Mouse (Mus musculus) embryo, embryonic 10 days (tissue): ENCODE results near the gene Nfkbiz.
A peak's percentile ranks its signal among the peaks of the same experiment; 100 is the strongest.
"Not testable (repeated sequence)": the region's sequence is repeated elsewhere in the genome, so short reads cannot be mapped to it uniquely, and the experiment has no call there.

Experiments used
- DNase-seq: peaks from one replicate; pipeline ENCODE4 v3.0.0-alpha.2; 2015; ENCODE audit warnings: low spot score

Gene Nfkbiz

DNA sequence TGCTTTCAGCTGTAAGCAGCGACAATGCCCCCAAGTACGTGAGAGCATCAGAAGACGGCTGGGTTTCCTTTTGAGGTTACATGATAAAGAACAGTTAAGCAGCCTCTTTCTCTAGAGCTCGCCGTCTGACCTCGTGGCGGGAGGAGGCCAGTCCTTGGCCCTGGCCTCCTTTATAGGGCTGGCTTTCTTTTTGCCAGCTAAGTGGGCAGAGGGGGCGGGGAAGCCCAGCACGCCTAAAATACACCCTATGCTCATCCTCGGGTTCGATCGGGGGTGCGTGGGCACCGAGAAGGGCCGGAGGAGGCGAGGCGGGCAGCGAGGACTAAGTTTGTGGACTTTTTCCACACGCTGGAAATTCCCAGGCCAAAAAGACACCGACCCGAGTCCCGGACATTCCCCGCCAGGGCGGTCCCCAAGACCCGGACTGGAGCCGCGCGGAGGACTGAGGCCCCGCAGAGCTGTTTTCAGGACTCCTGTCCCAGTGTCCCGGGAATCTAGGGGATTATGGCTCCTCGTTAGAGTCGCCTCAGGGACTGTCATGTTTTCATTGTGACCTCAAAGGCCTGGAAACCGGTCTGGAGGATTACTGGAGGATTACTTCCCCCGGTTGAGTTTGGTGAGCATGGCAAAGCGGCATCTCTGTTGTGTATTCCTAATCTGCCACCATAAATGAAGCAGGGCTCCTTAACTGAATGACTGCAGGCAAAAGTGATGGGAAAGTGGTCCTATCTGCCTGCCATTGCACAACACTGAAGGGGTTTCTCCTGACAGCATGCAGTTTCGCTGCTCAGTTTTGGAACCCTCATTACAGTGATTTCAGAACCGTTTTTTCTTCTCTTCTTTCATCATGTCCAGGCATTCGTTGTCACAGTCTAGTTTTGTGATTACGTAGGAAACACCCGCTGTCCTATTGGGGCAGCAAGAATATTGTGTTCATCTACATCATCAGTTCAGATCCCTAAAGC lies at the start of gene Nfkbiz:
Nfkbiz (minus strand) TSS at position 390 of the 965 bp plus-strand sequence.
- peak; percentile 85 for DNase-seq

DNA sequence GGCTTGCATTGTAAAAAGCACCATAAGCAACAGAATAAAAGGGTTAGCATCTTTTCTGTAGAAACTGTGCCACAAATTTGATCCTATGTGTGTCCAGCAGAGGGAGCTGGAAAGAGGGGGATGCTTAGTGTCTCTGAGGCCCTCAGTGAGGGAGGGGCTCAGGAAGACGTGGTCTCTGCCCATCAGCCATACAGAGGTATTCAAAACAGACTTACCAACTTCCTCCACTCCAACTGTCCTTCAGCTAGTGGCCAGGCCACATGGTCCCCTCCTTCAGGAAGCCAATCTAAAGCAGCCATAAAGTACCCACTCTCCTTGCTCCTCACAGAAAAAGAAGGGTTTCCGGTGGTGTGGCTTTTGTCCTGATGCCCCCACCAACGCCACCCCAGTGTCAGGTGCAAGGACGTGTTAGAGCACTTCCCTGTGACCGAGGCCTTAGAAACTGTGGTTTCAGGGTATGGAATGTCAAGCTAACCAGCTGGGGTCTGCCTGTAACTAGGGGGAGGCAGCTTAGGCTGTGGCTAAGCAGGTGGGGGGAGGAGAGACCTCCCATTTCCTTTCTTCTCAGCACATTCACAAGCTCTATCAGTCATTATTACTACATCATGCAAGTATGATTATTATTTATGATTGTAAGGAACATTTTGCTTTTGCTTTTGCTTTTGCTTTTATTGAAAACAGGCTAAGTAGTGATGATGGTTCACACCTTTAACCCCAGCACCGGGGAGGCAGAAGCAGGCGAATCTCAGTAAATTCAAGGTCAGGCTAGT lies 49.3 kb upstream of the Nfkbiz start:
- DNase-seq = peak; percentile 42

DNA sequence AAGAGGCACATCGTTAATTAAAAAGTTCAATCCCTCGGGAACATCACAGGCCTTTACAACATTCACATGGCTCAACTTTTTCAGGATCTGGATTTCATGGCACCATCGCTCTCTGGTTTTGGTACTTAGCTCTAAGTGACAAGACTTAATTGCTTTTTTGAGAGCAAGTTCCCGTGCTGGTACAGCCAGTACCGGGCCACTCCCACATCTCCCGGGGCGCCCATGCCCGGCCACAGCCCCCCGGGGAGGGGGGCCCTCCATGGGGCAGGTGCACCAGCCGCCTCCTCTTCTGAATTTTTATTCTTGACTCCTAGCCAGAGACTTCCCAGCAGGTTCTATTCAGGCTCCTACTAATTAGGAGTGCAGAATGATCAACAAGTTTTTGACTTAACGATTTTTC lies 45.5 kb upstream of the Nfkbiz start:
- DNase-seq = no peak

DNA sequence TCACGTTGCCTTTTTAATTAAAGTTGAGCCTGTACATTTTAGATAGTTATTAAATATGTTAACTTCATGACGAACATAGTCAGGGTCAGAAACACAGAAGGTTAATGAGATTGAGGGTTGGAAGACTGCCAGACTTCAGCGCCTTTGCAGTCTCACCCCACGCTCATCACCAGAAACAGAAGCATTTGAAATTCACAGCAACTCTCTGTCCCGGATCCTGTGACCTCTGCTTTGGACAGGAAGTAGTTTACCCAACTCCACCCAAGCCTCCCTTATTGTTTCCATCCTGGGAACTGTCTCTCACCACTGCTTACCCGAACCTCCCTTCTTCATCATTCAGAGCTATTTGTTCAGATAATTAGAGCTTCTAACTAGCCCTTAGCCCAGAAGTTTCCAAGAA lies 37.3 kb upstream of the Nfkbiz start:
- no peak for DNase-seq

DNA sequence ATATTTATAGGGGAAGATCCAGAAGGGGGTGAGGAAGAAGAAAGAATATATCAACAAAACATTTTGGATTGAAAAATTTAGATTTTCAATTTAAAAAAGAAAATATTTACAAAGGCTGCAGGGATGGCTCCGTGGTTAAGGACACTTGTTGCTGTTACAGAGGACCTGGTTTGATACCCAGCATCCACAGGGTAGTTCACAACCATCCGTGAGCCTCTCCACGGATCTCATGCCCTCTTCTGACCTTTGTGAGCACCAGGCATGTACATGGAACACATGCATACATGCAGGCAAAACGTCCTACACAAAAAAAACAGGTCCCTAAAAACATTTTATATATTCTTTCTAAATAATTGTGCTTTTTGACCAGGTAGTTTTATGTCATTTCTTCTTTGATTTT lies 25.1 kb upstream of the Nfkbiz start:
- no peak for DNase-seq

DNA sequence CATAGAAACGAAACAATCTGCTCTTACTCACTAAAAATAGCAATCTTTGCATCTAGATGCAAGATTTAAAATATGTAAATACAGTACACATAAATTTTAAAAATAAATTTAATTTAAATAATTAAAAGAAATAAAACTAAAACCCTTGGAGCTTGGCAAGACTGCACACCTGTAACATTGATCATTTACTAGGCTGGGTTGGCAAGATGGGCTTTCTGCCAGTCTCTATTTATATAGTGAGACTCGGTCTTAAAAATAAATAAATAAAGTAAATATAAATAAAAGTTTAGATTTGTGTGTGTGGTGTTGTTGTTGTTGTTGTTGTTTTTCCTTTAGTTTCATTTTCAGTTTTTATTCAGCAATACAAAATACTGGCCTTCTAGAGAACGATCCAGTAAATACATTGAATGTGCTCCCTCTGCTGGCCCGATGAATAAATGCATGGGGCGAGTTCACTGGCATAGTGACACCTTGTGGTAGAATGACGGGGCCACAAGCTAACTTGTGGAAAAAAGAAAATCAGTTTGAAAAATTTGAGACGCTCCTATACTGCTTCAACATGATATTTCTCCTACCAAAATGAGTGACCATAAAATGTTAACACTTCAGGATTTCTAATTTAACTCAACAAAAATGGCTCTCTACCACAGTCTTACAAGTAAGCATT lies 24.6 kb upstream of the Nfkbiz start:
- peak; percentile 76 for DNase-seq

DNA sequence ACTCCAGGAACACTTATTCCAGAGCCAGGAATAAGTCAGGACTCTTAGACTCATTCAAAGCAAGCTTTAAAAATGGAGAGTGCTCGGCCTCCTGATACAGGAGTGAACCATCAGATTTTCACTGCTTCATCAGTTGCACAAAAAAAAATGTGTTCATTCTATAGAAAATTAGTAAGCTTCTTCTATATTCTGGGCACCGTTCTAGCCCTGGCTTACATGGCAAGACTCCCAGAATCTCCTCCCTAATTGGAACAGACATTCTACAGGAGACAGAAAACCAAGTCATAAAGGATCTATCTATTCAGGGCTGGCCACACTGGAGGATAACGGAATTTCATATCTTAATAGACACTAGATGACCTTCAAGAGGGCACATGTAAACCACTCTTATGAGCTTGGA lies 22.4 kb upstream of the Nfkbiz start:
- DNase-seq = no peak

DNA sequence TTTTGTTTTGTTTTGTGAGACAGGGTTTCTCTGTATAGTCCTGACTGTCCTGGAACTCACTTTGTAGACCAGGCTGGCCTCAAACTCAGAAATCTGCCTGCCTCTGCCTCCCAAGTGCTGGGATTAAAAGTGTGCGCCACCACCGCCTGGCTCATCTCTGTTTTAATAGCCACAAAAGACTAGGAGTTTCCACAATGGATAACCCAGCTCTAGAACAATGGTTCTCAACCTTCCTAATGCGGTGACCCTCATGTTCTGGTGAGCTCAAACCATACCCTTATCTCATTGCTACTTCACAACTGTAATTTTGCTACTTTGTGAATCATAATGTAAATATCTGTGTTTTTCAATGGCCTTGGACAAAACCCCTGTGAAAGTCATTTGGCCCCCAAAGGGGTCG lies 20.7 kb upstream of the Nfkbiz start:
- not testable (repeated sequence) for DNase-seq

DNA sequence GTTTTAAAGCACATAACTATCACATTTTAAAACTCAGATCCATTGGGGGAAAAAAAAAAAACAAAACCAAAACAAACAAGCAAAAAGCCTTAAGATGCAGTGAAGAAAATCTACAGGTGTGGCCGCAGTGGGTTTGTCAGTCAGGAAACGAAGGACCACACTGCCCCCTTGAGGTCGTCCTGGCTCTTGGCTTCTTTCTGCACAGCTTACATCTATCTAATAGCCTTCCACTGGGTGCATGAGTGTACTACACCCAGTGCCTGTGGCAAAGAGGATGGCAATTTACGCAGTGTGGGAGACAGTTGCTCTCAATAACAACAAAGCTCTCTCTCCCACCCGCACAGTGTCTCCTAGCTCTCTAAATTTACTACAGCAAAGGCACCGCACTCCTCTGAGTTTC lies 19.8 kb upstream of the Nfkbiz start:
- peak; percentile 79 for DNase-seq

DNA sequence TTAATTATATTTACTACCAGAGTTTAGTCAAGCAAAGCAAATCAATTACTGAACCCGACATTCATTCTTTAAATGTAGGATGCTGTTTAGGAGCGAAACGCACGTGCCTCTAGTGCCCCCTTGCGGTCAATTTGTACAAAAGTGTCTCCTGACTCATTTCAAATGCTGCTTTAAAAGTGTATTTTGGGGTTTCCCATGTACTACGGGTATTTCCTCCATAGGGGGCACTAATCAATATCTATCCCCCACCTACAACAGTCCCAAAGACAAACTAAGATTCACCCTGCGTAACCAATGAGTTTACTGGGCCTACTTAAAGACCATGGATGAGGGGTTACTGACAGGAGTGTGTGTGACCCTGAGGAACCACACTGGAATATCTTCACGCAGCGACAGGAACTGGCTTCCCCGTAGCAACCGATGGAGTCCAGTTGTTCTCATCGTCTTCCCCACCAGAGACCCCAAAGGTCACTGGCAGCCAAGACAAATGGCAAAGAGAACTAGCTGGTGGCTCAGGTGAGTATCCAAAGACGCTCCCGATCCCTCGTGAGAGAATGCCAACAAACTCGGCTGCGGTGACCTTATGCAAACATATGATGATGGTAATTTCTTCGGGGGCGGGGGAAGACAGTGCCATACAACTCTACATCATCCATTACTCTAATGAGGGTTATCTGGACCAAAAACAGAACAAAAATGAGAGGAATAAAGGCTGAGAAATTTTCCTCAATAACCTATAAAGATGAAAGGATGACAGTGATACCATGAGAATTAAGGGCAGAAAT lies 14.4 kb upstream of the Nfkbiz start:
- peak; percentile 92 for DNase-seq

DNA sequence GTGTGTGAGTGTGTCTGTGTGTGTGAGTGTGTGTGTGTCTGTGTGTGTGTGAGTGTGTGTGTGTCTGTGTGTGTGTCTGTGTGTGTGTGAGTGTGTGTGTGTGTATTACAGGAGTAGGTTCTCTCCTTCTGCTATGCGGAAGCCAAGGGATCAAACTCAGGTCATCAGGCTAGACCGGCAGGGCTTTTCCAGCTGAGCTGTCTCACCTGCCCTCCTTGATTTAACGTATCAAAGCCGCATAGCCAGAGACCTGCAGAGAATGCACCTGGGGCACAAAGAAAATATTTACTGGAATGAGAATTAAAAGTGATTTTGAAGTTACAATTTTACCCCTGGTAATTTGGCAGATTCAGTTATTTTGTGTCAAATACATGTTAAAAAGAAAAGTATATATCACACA lies 13.8 kb upstream of the Nfkbiz start:
- DNase-seq = no peak

DNA sequence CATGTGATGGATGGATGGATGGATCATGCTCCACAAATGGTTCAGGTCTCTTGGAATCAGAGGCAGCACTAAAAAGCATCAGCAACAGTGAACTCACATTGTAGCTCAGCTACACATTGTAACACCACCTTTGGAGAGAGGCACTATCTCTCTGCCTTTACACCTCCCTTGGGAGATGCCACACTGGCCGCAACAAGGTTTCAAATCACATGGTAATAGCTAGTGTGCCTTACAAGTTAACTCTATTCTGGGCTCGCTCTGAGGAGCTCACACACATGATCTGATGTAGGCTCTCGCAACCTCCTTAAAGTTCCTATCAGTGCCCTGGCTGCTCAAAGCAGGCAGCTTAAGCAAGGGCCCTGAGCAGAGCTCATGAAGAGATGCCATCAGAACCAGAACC lies 11.8 kb upstream of the Nfkbiz start:
- no peak for DNase-seq

DNA sequence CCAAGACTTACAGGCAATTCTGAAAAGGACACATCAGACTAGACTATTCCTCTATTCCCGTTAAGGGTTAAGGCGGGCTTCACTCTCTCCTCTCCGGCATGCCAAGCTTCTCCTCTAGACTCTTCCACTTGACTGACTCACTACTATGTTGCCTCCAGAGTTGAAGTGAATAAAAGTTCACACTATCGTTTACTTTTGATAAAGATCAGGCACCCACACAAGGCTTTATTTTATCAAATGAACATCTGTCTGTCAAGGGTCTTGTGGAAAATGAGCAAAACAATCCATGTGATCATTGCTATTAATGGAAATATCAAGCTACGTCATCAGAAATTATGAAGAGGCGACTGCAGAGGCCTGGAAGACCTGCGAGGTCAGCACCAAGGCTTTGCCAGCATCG lies 9.0 kb upstream of the Nfkbiz start:
- no peak for DNase-seq

DNA sequence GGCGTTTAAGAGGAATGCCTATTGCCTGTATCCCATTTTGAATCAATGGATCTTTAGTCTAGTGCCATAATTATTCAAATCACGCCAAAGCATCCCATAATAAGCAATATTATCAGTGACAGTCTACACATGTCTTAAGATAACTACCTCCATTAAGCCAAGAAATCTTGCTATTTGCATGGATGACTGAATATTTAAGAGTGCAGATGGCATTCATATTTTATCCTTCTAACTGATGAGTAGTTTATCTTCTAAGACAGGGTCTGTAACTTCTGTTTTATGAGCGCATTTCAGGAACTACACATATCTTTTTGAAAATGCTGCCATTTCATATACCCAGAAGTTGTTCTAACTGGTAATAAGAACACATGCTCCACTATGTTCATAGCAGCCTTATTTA lies 6.1 kb upstream of the Nfkbiz start:
- no peak for DNase-seq

DNA sequence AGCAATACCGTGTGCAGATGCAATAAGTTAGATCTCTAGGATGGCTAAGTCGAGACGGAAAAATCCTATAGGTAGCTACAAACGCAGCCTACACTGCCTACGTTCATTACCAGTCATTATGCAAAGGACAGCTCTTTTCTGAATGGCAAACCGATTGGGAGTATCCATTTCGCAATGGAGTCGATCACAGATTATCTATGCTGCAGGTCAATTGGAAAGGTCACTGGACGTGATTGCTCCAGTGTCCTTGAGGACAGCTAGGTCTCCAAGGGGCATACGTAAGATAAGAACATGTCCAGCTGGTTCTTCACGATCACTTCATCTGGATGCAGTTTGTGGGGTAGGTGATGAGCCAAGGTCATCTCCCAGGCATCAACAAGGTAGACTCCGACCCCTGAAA lies 5.2 kb upstream of the Nfkbiz start:
- no peak for DNase-seq

DNA sequence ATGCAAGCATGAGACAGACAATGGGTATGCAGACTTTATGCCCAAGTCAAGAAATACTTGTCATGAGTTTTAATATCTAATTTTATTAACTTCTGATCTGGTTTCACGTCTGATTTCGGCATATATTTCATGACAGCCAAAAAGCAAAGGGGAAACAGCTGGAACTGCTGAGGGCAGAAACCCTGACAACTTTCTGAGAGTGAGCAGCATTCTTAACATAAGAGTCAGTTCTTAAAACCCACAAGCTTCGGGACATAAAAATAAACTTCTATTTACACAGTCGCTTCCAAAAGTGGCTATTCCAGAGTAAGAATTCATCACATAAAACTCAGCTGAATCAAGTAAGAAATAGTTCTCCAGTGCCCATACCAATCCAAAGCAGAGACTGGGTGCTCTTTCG lies 4.4 kb upstream of the Nfkbiz start:
- DNase-seq = no peak

DNA sequence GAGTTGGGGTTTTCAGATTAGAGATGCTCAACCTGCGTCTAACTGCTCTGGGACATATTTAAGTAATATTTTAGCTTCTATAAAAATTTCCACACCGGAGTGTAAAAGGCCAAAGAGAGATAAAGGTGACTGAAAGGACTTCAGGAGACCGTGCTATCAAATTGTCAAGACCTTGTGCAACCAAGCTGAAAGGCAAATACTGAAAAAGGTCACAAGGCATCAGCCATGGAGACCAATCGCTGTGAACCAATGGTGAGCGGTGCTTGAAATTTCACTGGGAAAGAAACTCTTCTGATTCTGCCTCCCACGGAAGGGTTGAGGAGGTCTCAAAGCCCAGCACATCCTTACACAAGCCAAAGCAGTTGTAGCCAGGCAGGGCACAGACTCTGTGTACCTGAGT lies 2.8 kb upstream of the Nfkbiz start:
- DNase-seq = no peak

DNA sequence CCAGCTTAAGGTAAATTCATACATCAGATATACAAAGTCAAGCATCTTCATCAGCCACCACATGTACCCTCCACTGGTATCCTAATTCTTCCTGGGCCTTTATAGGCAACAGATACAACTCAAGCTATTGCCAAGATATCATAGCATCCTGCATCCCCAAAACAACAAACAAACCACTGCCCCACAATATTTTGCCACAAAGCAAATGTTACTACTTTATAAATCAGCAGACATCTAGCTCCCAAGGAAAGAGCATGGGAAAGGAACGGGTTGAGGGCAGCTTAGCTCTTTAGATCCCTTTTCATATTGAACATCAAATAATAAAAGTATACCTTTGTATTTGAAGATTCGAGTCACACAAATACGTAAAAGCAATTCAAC lies 580 bp downstream of the Nfkbiz start:
- no peak for DNase-seq

DNA sequence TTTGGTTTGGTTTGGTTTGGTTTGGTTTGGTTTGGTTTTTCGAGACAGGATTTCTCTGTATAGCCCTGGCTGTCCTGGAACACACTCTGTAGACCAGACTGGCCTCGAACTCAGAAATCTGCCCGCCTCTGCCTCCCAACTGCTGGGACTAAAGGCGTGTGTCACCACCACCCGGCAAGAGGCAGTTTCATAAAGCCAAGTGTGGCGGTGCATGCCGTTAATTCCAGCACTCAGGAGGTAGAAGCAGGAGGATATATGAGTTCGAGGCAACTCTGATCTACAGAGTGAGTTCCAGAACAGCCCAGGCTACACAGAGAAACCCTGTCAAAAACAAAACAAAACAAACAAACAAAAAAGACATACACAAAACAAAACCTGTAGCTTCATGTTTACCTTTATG lies 1.0 kb downstream of the Nfkbiz start:
- not testable (repeated sequence) for DNase-seq

DNA sequence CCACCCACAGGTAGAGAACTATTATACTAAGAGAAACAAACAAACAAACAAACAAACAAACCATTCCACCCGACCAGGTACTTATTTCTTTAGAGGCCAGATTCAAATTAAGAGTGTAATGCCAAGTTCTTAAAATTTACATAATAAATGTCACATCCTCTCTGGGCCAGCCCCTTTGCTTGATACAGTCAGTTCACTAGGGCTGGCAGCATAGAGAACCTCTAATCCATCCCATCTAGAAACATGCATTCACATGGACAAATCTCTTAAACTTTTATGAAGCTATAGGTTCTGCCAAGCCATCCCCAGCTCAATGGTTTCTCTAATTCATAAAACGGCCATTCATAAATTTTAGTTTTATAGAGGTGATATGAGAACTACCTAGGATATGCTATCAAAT lies 1.5 kb downstream of the Nfkbiz start:
- no peak for DNase-seq

DNA sequence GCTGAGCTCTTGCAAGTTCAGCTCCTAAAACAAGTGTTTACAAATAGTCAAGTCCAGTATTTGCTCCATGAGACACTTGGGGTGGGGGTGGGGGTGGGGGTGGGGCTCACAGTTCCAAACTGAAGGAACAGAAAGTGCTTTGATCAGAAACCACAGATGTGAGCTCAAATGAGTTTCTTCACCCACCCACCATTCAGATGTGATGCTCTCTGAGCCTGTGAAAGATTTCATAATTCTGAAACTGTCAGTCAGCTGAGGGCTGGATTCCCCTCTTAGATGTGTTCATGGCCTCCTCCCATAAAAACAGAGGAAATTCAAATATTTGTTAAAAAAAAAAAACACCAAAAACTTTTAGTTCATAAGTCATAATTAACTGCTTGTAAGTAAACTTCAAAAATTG lies 2.9 kb downstream of the Nfkbiz start:
- no peak for DNase-seq

DNA sequence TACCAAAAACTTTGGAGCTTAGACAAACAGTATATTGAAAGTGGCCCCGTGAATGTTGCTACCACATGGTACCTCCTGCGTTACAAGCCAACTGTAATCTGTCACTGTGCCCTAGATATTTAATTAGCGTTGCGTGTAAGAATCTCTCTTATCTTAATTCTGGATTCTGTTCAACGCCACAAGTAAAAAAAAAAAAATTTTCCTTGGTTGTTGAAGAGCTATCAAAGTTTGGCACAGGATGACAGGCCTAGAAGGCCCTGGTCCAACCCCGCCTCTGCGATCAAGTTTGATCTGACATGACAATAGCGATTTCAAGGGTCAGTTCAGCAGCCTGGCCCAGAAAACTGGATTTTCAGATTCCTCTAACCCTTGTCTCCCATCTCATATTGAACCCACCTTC lies 6.1 kb downstream of the Nfkbiz start:
- no peak for DNase-seq
